Mouse (Mus musculus): ENCODE measurements around the gene Pdia2.

Gene Pdia2
- long read RNA-seq, experiment 1, partial matches to known transcripts, result 0 of 4 reads
- long read RNA-seq, experiment 1, other reads (novel, unspliced or antisense), result 1 of 4 reads
- long read RNA-seq, experiment 2, partial matches to known transcripts, result 2 of 7 reads
- long read RNA-seq, experiment 2, other reads (novel, unspliced or antisense), result 3 of 7 reads

DNA sequence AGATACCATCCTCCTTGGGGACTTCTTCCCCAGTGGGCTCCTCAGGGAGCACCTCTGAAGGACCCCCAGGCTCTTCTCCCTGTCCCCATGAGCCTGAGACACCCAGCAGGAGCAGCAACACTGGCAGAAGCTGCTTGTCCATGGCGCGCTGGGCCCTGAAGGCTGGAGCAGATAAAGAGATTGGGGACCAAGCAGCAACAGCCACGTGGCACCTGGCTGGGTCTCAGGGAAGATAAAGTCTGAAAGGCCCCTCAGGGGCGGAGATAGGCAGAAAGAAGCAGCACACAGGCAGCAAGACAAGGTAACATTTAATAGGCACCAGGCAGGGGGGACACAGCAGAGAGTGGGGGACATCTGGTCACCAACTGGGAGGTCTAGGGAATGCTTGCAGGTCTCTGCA lies at the start of gene Pdia2:
Gene Pdia2, minus strand, starts transcription at position 196 of the 400 bp plus-strand sequence.
- intact Hi-C loops (cut with DNase I), result no loop called here

DNA sequence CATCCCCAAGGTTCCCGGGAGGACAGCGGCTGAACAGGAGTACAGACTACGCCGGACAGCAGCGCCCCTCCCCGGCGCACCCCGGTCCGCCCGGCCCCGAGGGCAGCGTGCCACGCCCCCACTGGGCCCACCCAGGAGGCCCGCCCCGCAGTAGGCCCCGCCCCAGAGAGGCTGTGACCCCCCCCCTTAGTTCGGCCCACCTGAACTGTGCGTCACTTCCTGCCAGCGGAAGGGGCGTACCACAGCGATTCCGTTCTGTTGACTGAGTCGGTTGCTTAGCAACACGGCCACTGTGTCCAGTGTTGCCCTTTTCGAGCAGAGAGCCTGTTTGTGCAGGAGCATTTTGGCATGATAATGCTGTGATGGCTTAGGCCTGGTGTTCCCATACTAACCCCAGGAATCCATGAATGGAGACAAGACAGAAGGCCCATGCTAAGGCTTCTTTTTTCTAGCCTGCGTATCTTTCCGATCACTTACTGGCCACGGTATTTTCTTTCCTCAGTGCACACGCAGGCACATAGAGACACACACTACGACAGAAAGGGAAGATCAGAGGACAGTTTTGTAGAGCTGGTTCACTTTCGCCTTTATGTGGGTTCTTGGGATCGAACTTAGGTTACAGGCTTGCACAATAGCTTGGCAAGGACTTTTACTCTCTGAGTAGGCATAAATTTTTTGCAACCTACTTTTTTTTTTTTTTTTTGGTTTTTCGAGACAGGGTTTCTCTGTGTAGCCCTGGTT lies 45.4 kb upstream of the Pdia2 start, which contains the start of gene Fam234a:
Gene Fam234a, minus strand, starts transcription at position 142 of the 741 bp plus-strand sequence.
- intact Hi-C loops (cut with DNase I), result loop anchor here (5.0 kb wide), 2 partner anchors 42 to 122 kb away; partner anchors contain the start of genes Mrpl28 and Rgs11

DNA sequence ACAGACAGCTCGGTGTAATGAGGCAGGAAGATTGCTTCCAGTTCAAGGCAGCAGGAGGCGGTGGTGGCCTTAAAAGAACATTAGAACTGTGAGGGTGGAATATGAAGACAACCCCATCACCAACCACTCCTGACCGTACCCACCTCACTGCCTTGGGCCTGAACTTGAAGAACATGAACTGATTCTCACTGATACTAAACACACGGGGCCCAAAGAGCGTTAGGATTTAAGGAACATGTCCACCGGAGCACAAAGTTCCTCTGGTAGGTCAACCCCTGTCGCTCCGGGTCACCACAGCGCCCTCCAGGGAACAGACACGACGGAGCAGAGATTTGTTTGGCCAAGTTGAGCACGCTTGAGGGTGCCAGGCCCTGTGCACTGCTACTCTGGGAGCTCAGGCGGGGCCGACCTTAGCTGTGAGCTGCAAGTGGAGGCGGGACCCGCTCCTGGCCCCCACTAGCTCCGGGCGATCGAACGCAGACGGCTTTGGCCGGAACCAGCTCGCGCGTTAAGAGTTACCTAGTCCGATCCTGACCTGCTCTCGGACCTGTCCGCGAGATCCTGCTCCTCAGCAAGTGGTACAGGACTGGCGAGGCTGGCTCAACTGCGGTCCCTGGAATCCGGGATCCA lies 44.7 kb upstream of the Pdia2 start:
- intact Hi-C loops (cut with DNase I), result loop anchor here (5.0 kb wide), 2 partner anchors 41 to 121 kb away; partner anchors contain the start of genes Mrpl28 and Rgs11

DNA sequence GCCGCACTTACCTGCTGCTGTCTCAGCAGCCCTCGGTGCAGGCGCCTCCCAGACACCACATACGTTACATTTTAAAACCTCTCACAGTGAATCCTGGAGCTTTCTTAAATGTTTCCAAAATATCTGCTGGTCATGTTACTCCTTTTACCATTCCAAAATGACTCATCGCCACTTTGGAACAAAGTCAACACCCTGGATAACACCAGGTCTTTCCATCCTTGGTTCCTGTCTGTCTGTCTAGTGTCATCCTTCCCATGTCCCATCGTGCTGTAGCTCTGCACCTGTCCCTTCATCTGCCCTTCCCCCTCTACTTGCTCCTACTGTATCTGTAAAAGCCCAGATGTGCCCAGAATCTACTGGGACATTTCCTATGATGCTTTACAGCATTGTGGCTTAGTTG lies 42.1 kb upstream of the Pdia2 start:
- intact Hi-C loops (cut with DNase I), result loop anchor here (5.0 kb wide), 2 partner anchors 39 to 119 kb away; partner anchors contain the start of genes Mrpl28 and Rgs11

DNA sequence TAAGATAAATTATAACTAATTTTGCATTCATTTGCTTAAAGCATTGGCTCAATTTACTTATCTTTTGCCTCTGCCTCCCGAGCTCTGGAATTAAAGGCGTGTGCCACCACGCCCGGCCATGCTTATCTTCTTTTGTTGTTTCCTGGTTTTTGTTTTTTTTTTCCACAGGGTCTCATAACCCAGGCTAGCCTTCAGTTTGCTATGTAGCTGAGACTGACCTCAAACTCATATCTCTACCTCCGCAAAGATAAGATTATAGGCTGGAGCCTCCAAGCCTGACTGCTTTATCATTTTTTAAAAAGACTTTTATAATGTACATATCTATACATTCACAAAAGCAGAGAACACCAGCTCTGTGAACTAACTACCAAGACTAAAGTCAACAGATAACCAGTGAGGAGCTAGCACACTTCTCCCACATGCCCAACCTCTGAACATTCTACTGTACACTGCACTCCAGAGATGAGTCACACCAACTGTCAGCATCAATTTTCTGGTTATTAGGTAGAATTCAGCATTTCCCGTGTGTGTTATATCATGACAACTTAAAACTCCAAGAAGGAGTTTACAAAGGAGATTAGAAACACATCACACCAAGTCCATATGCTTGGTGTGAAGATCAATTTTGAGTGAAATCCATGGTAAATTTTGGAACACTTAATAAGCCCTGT lies 41.4 kb upstream of the Pdia2 start:
- intact Hi-C loops (cut with DNase I), result loop anchor here (5.0 kb wide), 2 partner anchors 38 to 118 kb away; partner anchors contain the start of genes Mrpl28 and Rgs11

DNA sequence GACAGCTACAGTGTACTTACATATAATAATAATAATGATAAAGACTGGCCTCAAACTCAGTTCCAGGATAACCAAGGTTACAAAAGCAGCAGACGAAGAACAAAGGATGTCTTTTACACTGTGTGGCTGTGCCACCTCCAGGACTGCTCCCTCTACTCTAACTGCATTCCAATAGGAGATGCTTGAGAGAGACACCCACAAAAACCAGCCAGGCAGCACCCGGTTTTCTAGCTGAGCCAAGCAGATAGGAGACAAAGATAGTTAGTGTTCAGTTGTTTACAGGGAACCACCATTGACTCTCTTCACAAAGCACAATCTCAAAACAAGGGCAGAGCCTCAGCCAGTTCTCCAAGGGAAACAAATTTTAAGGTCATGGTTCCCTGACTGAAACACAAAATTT lies 40.7 kb upstream of the Pdia2 start:
- intact Hi-C loops (cut with DNase I), result no loop called here

DNA sequence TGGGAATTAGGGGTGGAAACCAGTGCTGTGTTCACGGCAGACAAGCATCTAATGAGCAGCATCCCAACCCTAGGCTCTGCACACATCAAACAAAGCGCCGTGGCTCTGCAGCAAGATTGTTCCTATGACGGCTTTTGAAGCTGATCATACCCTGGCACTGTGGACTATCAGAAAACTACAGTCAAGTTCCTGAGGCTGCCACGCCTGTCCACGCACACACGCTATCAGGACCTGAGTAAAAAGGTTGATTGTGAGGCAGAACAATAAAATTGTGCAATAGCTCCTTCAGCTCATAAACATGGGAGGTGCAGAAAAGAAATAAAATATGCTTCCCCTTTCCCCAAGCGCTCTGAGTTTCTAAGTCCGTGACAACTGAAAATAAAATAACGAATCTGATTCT lies 38.8 kb upstream of the Pdia2 start:
- intact Hi-C loops (cut with DNase I), result no loop called here

DNA sequence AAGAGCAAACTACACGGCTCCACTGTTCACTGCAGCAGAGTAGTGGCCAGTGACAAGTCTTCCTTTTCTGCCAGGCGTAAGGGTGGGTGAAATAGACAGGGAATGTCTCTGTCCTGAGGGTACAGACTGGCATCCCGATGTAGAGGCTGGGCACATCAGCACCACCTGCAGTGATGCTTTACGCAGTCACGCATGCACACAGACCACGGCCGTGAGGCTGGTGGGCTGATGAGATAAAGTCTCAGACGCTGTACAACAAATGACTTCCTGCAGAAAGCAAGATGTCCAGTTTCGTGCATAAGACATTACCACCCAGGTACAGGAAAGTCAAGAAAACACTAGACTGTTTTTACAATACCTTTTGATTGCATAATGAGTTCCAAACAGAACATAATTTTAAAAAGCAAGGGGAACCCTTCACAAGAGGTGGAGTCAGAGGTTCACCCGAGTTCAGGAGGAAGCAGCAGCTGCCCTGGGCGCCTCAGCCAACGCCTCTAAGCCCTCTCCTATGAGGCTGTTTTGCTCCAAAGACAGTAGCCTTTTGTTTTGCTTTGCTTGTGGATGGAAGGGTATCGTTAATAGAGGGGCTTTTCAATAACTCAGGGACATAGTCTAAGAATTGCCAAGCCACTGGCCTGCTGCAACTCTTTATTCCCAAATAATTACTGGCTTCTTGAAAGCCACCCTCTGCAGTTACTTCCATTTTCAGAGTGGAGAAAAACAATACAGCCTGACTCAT lies 36.4 kb upstream of the Pdia2 start:
- intact Hi-C loops (cut with DNase I), result no loop called here

DNA sequence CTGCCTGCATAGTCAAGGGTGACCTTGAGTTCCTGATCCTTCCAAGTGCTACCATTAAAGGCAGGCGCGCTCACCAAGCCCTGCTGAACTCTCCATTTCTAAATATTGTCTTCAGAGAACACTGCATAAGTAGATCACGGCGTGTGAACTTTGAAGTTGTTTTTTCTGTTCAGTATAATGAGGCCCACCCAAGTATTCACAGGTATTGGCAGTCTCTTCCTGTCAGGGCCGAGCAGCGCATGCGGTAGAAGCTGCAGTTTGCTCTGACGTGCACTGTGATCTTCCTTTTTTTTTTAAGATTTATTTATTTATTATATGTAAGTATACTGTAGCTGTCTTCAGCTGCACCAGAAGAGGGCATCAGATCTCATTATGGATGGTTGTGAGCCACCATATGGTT lies 35.5 kb upstream of the Pdia2 start:
- intact Hi-C loops (cut with DNase I), result no loop called here

DNA sequence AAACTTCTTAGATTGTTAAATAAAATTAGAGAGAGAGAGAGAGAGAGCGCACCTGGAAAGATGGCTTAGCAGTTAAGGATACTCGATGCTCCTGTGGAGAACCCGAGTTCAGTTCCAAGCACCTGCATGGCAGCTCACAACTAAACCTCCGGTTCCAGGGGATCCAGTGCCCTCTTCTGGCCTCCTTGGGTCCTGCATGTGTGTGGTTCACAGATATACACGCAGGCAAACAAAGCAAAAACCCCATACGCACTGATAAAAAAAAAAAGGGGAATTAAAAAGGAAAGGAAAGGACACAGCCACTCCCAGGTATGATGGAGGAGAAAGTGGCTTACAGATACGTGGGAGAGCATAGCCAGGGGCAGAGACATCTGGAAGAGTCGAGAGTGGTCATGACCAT lies 34.0 kb upstream of the Pdia2 start:
- intact Hi-C loops (cut with DNase I), result no loop called here

DNA sequence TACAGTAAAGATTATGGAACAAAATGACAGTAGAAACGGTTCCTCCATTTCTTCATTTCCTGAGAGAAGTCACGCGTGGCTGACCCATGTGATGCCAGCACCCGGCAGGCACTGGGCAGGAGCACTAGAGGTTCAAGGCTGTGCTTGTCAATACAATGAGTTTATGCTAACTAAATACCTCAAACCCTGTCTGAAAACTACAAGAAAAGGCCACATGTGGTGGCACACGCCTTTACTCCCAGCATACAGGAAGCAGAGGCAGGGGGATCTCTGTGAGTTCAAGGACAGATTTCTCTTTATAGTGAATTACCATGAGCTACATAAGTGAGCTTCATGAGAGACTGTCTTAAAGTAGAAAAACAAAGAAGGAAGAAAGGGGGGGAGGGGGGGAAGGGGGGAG lies 32.3 kb upstream of the Pdia2 start:
- intact Hi-C loops (cut with DNase I), result no loop called here

DNA sequence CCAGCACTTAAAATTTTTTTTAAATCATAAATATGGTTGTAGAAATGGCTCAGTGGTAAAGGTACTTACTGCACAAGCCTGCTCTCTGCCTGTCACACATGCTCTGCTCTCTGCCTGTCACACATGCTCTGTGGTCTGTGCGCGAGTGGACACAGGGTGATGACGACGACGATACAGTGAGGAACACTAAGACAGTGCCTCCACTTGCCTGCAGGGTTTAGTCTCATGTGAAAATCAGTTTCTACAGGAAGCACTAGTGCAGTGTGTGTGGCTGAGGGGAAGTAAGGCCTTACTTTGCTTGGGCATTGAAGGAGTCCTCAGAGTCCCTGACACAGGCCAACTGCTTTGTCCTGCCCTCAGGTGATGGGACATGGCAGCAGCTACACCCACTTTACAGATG lies 30.9 kb upstream of the Pdia2 start:
- intact Hi-C loops (cut with DNase I), result no loop called here

DNA sequence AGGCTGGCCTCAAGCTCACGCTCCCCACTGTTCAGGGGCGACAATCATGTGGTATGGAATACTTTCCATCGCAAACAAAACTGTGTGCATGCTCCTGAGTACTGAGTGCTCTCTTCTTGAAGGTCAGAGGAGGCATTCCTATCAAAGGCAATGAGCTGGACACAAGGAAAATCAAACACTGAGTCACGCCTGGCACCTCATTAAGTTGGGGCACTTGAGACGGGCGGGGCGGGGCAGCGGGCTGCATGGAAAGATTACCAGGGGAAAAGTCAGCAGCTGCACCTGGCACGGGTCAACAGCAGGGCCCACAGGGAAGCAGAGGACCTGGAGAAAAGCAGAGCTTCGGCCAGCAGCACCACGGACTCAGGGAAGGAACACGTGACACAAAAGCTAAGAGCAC lies 26.3 kb upstream of the Pdia2 start:
- intact Hi-C loops (cut with DNase I), result no loop called here

DNA sequence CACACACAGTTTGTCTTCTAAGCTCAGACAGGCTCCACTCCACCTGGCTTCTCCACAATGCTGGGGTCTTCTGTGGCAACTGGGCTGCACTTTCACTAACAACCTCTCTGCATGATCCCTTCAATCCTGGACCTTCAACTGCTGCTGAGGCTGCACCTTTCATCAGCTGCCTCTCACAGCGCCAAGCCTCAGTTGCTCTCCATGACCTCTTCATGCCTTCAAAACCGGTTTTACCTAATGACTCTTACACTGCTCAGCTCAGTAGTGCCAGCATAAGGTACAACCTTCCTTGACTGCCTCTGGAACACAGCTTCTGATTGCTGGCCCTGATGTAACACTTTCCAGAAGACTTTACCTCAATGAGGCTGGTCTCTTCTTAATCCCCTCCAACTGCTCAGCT lies 22.6 kb upstream of the Pdia2 start:
- intact Hi-C loops (cut with DNase I), result no loop called here

DNA sequence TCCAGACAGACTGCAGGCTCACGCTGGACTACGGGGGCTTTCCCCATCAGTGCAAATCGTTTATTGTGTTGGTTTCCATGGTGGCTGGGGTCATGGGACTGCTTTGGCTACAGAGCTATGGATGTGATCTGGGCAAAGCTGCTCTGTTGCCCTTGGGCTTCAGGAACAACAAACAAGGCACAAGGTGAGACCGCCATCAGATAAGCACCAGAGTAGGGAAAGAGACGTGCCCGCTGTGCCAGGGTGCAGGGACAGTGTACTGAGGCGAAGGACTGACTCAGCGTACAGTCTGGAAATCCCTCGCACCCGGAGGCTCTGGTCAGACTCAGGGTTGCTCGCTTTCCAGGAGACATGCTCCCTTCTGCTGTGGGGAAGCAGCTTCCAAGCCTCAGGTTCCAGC lies 13.8 kb upstream of the Pdia2 start:
- intact Hi-C loops (cut with DNase I), result no loop called here

DNA sequence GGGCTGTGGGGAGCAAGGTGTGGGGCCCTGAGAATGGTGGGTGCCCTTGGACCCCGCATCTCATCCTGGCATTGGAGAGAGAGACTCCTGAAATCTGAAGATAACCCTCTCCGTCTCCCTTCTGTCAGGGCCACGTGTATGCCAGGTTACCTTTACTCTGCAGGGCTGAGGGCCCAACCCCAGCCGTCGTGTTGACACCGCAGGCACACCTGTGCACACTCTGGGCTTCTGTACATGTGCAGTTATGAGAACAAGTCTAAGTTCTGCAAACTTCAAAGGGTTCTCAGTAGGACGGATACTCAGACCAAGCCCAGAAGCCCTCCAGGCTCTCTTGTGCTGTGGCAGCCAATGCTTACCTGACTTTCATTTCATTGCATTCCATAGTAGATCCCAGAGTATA lies 13.4 kb upstream of the Pdia2 start:
- intact Hi-C loops (cut with DNase I), result no loop called here

DNA sequence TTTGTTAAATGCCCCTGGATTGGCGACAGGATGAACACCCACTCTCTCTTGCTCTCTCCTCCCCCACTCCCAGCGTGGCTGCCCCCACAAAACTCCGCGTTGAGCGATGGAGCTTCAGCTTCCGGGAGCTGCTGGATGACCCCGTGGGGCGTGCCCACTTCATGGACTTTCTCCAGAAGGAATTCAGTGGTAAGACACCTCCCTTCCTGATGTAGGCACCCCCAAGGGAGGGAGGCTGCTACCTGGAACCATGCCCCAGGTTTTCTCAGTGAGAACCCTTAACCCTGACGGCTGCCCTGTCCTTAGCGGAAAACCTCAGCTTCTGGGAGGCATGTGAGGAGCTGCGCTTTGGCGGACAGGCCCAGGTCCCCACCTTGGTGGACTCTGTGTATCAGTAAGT lies 8.8 kb upstream of the Pdia2 start, which contains the start of gene Arhgdig:
Gene Arhgdig, minus strand, starts transcription at position 101 of the 400 bp plus-strand sequence.
- intact Hi-C loops (cut with DNase I), result no loop called here

DNA sequence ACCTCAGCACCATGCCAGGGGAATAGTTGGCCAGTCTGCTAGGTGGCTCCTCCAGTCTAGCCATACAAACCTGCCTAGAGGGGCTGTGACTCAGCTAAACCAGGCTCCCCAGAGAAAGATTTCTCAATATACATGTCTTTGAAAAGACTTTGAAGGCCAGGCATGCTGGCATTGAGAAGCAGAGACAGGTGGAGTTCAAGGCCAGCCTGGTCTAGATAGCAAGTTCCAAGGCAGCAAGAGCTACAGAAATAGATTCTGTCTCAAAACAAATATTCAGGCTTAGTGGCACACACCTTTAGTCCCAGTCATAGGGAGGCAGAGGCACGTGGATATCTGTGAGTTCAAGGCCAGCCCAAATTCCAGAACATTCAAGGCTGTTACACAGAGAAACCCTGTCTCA lies 7.5 kb upstream of the Pdia2 start:
- intact Hi-C loops (cut with DNase I), result no loop called here

DNA sequence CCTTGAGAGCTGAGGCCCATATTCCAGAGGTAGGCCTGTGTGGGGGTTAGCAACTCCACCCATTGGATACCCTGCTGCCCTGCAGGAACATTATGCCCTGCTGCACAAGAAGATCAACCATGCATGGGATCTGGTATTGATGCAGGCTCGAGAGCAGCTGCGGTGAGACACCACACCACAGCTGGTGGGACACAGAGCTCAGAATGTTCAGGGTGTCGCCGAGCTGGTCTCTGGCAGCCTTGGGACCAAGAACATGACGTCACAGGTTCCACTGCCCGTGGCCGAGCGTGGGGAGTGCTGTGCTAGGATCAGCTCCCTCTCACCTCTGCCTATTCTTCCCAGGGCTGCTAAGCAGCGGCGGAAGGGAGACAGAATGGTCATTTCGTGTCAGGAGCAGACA lies 5.9 kb upstream of the Pdia2 start:
- intact Hi-C loops (cut with DNase I), result loop anchor here (5.0 kb wide), 1 partner anchor 38 kb away; the partner anchor contains the start of gene Fam234a

DNA sequence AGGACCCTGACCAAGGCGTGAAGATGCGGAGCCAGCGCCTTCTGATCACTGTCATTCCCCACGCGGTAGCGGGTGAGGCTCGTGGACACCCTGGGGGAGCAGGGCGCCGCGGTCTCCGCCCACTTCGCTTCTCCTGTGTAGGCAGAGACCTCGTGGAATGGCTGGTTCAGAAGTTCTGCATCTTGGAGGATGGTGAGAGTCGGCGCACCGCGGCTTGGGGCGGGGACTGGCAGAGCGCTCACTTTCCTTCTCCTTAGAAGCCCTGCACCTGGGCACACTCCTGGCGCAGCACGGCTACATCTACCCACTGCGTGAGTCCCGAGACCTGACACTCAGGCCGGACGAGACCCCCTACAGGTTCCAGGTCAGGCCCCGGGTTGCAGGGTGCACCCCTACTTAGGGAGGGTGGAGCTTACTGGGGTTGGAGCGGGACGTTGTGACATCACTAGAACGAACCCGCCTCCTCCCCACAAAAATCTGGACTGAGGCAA lies 4.5 kb upstream of the Pdia2 start:
- intact Hi-C loops (cut with DNase I), result loop anchor here (5.0 kb wide), 1 partner anchor 39 kb away; the partner anchor contains the start of gene Fam234a

DNA sequence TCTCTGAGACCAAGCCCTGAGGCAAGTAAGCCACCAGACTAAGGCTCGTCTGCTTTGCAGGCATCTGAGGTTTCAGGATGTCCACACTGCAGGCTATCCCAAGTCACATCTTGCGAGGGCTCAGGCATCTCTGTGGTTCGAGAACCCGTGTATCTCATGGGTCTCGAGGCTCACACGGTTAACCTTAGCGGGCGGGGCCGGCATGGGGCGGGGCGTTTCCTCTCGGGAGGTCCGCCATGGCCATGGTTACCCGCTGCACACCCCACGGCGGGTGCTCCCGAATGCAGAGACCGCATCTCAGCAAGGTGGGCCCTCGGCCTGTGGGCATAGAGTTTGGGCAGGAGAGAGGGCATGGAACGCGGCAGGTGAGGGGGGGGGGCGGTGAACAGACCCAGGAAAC lies 3.9 kb upstream of the Pdia2 start, which contains the start of gene Rgs11:
Gene Rgs11, plus strand, starts transcription at position 215 of the 400 bp plus-strand sequence.
- intact Hi-C loops (cut with DNase I), result loop anchor here (5.0 kb wide), 1 partner anchor 40 kb away; the partner anchor contains the start of gene Fam234a
